Mouse (Mus musculus) neutrophil, adult 83 days (primary cell): ENCODE measurements around the gene Phactr2. TPM values are rescaled to one million over a fixed set of nuclear protein-coding genes. Genes with fewer than 3 reads are reported as not detected.

ENCODE experiments used
- total RNA-seq, 2 experiments: library from RNA; stranded (reverse); gene quantifications; one replicate each; pipeline ENCODE4 v1.2.4; 2023

Gene Phactr2
- 10 to 100 TPM; 63.4 to 67.4 TPM for total RNA-seq

DNA sequence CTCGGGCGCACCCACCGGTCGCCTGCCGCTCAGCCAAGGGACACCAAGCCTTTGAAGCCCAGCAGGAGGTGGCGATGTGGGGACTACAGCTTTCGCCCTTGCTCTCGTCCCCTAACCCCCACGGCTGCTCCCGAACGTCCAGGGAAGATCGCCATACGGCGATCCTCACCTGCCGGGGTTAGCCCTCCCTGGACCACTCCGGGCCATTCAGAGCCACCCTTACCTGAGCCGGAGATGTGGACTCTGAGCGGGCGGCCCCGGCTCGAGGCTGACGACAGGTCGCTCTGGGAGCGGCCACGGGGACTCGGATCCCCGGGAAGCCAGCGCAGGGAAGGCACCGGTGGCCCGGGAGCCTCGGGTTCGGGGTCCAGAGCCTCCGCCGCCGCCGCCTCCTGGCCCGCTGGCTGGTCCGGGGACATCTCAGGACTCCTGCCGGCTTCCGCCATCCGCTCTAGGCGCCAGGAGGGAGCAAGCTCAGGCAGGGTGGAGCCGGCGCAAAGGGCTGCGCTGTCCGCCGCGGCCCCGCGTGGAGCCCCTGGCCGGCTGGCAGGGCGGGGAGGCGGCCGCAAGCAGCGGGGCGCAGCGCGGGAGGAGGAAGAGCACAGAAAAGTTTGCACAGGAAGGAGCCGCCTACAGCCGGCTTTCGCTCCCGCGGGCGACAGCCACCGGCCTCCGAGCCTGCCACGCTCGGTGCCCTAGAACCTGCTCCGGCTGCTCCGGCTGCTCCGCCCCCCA lies at the start of gene Phactr2:
Phactr2 (minus strand) TSS at position 580 of the 735 bp plus-strand sequence.

GRCm38 (mm10) chr10:13499331-13499730 lies 25.1 kb upstream of the Phactr2 start, which contains the start of gene Fuca2:
TSS of gene Fuca2 (plus strand) at chr10:13499540.

GRCm38 (mm10) chr10:13192731-13193351 lies 281.4 kb downstream of the Phactr2 start, which contains the start of gene Ltv1:
TSS of gene Ltv1 (minus strand) at chr10:13193168.

DNA sequence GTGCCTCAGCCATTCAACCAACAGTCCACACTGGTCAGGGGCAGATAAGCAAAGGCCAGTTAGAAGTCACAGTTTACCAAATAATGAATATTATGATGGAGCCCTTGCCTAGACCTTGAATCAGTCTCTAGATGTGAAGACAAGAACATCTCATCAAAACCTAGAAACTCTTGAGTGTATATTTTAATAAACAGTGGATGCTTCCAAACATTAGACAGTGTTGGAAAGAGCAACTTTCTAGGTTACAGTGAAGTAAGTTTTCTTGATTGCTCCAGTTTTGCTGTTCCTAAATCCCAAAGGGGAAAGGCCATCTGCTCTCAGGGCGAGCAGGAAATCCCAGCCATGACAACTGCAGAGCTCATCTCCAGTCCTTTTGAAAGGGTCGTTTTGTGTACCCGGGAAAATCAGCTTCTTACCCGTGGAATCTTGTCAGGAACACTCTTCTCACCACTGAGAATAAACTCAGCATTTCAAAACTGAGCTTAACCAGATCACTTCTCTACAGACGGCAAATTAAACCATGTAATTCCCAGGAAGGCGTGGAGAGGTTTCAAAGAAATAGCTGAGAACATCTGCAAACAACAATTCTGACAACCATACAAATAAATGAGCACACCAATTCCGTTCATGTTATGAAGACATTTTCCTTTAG lies 296.1 kb downstream of the Phactr2 start, which contains the start of gene Zc2hc1b:
Zc2hc1b (minus strand) TSS at position 51 of the 652 bp plus-strand sequence.

Other genes with a start within 250 kb of the Phactr2 start
- 10 to 100 TPM; 56.0 to 68.0 TPM for gene Fuca2, start 25.1 kb upstream of the Phactr2 start, total RNA-seq
- 1 to 10 TPM; 3.2 to 5.0 TPM for gene Adat2, start 78.5 kb upstream of the Phactr2 start, total RNA-seq
- gene Pex3, start 78.7 kb upstream of the Phactr2 start, total RNA-seq, result 10 to 100 TPM; 13.8 to 15.5 TPM